Mouse (Mus musculus) liver, postnatal 0 days (tissue): ENCODE results near the gene Tdrd12.

Experiments
- CTCF ChIP-seq: sonication (generic); IDR thresholded peaks from 2 replicates; pipeline ENCODE4 v1.5.1; 2016; ENCODE audit warnings: antibody characterized with exemption, low read depth
- EP300 ChIP-seq: IDR thresholded peaks from 2 replicates; pipeline ENCODE4 v1.6.1; 2016; ENCODE audit warnings: antibody characterized with exemption, low read depth, mild to moderate bottlenecking

DNA sequence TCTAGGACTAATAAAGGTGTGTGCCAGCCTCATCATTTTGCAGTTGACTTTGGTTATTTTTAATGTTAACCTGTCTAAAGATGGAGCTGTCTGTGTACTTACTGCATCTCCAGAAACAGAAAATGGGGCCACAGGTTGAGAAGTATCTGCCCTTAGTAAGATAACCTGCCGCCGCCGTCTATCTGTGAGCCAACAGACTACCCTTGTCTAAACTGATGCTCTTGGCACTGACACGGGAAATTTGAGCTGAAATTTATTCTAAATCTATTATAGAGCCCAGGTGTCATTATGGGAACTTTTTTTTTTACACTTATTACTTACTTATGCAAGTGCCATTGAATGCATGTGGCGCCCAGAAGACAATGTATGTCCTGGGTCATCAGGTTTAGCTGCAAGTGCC lies 19.4 kb upstream of the Tdrd12 start:
- no peak for TF ChIP-seq CTCF
- TF ChIP-seq EP300, result peak; percentile 95
